Mouse (Mus musculus) liver, embryonic 12.5 days (tissue): ENCODE measurements around the gene Dync1i2. TPM values are rescaled to one million over a fixed set of nuclear protein-coding genes. Genes with fewer than 3 reads are reported as not detected.

ENCODE experiments used
- ATAC-seq: fragments of 200-750 bp; cut with Nextera tagmentation; 2 replicates; pipeline ENCODE4 v1.8.0; 2017; ENCODE audit warnings: moderate number of reproducible peaks, mild to moderate bottlenecking, moderate library complexity
- H3K27ac ChIP-seq: fragments of 300-500 bp; sonication (generic); 2 replicates; pipeline ENCODE4 v1.5.1; 2016; ENCODE audit warnings: mild to moderate bottlenecking
- H3K27me3 ChIP-seq: fragments of 300-500 bp; sonication (generic); replicated peaks from 2 replicates; pipeline ENCODE4 v1.6.1; 2016; ENCODE audit warnings: mild to moderate bottlenecking, moderate library complexity
- H3K36me3 ChIP-seq: fragments of 300-500 bp; sonication (generic); 2 replicates; pipeline ENCODE4 v1.6.1; 2016; ENCODE audit warnings: mild to moderate bottlenecking, moderate library complexity
- H3K4me1 ChIP-seq: fragments of 300-500 bp; sonication (generic); 2 replicates; pipeline ENCODE4 v1.6.1; 2016
- H3K4me2 ChIP-seq: fragments of 300-500 bp; sonication (generic); 2 replicates; pipeline ENCODE4 v1.6.1; 2016; ENCODE audit warnings: mild to moderate bottlenecking, moderate library complexity
- H3K4me3 ChIP-seq: fragments of 300-500 bp; sonication (generic); 2 replicates; pipeline ENCODE4 v1.5.1; 2016; ENCODE audit warnings: mild to moderate bottlenecking, moderate library complexity
- H3K9ac ChIP-seq: fragments of 300-500 bp; sonication (generic); 2 replicates; pipeline ENCODE4 v1.6.1; 2016; ENCODE audit warnings: mild to moderate bottlenecking, moderate library complexity
- H3K9me3 ChIP-seq: fragments of 300-500 bp; sonication (generic); replicated peaks from 2 replicates; pipeline ENCODE4 v1.6.1; 2016; ENCODE audit warnings: mild to moderate bottlenecking, moderate library complexity
- WGBS: fragments of 180-500 bp; shearing (Covaris S2); methylation state at CpG from one replicate; pipeline ENCODE4 v1.1.7; 2016; ENCODE audit not compliant: insufficient replicate concordance; 5-methylcytosine and 5-hydroxymethylcytosine counted together
- polyA plus RNA-seq: library from polyadenylated mRNA; unstranded; fragments of >200 nt; fragmentation: Nextera tagmentation; extraction: Ambion mirVana; gene quantifications from 2 replicates; pipeline ENCODE4 v1.2.1, GENCODE M21; 2016

Gene Dync1i2
- polyA plus RNA-seq, 1 experiment from 2014 or later, result 42.0 TPM

- WGBS, result 87% methylated on average over 1 of the region's 1 CpGs
- H3K9ac ChIP-seq, result no peak overlapping the region
- H3K4me1 ChIP-seq, result no peaks in the 10 kb centered on the region
- peaks cover 25% of the 10 kb centered on the region for H3K36me3 ChIP-seq
- H3K4me2 ChIP-seq, result no peak overlapping the region
- no peak overlapping the region for H3K4me3 ChIP-seq
- H3K9me3 ChIP-seq, result no peaks in the 10 kb centered on the region
- no peaks in the 10 kb centered on the region for H3K27me3 ChIP-seq
- no peak for ATAC-seq
- no peak overlapping the region for H3K27ac ChIP-seq
Measured at GRCm38 (mm10) chr2:71281981-71282380, 70.5 kb downstream of the Dync1i2 start.

- WGBS, result 73% methylated on average over 6 of the region's 6 CpGs
- no peak for ATAC-seq
- Histone ChIP-seq H3K4me2 (no peak overlapping the region), H3K4me1 (no peaks in the 10 kb centered on the region), H3K9ac (no peak overlapping the region), H3K27me3 (no peaks in the 10 kb centered on the region), H3K36me3 (peaks cover 14% of the 10 kb centered on the region), H3K9me3 (no peaks in the 10 kb centered on the region), H3K4me3 (no peak overlapping the region), H3K27ac (no peak overlapping the region)
Measured at GRCm38 (mm10) chr2:71290107-71290775, 78.7 kb downstream of the Dync1i2 start.

GRCm38 (mm10) chr2:71291566-71291965 is 80.1 kb downstream of the Dync1i2 start:
- Histone ChIP-seq H3K4me2 (no peak overlapping the region), H3K36me3 (peaks cover 14% of the 10 kb centered on the region), H3K9me3 (no peaks in the 10 kb centered on the region), H3K9ac (no peak overlapping the region), H3K27me3 (no peaks in the 10 kb centered on the region), H3K4me3 (no peak overlapping the region), H3K27ac (no peak overlapping the region), H3K4me1 (no peaks in the 10 kb centered on the region)
- no peak for ATAC-seq
- WGBS, result 69% methylated on average over 5 of the region's 5 CpGs

DNA sequence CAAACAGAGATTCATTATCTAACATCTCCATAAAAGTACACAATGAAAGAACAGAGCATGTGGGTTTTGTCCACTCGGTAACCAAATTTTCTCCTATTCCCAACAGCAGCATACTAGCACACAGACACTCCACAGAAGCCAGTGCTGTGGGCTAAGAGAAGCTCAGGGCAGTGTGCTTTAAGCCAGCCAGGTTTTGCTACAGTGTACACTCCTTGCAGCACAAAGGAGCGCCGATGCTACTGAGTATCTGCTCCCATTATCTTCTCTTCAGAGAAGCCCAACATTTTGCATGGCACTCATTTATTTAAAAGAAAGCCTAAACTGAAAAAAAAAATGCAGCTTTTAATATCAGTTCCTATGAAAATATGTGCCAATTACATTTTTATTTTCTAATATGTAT is 82.5 kb downstream of the Dync1i2 start:
- ATAC-seq, result no peak
- H3K4me3 ChIP-seq, result no peak overlapping the region
- 82% methylated on average over 3 of the region's 3 CpGs for WGBS

DNA sequence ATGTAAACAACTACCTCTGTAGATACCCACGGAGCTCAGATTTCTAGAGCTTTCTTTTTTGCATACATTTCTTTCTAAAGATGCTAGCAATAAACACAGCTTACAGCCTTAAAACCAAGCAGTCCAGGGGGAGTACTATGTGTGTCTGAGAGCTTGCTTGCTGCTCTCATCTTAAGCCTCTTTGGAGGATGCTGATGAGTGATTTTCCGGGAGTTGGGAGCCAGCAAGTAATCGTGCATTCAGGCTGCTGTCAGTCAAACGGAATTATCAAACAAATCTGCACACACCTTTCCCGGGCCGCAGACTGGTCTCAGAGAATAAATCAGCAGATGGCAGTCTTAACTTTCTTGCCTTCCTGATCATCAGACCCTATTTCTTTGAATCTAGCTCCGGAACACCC is 83.0 kb downstream of the Dync1i2 start:
- Histone ChIP-seq H3K9me3 (no peaks in the 10 kb centered on the region), H3K36me3 (peaks cover 14% of the 10 kb centered on the region), H3K4me3 (no peak overlapping the region), H3K4me1 (no peaks in the 10 kb centered on the region), H3K27ac (no peak overlapping the region), H3K9ac (no peak overlapping the region), H3K27me3 (no peaks in the 10 kb centered on the region), H3K4me2 (no peak overlapping the region)
- WGBS, result 67% methylated on average over 7 of the region's 7 CpGs
- ATAC-seq, result no peak

More for the DNA sequence above, 82.5 kb downstream of the Dync1i2 start:
- Histone ChIP-seq H3K9ac (no peak overlapping the region), H3K36me3 (peaks cover 18% of the 10 kb centered on the region), H3K4me1 (no peaks in the 10 kb centered on the region), H3K27ac (no peak overlapping the region), H3K4me2 (no peak overlapping the region), H3K27me3 (no peaks in the 10 kb centered on the region), H3K9me3 (no peaks in the 10 kb centered on the region)

GRCm38 (mm10) chr2:71295844-71296243 is 84.3 kb downstream of the Dync1i2 start:
- H3K4me3 ChIP-seq, result no peak overlapping the region
- peaks cover 6% of the 10 kb centered on the region for H3K36me3 ChIP-seq
- 87% methylated on average over 12 of the region's 12 CpGs for WGBS
- H3K4me2 ChIP-seq, result no peak overlapping the region
- no peak overlapping the region for H3K27ac ChIP-seq
- no peaks in the 10 kb centered on the region for H3K4me1 ChIP-seq
- no peak overlapping the region for H3K9ac ChIP-seq
- H3K27me3 ChIP-seq, result no peaks in the 10 kb centered on the region
- no peak for ATAC-seq
- H3K9me3 ChIP-seq, result no peaks in the 10 kb centered on the region

DNA sequence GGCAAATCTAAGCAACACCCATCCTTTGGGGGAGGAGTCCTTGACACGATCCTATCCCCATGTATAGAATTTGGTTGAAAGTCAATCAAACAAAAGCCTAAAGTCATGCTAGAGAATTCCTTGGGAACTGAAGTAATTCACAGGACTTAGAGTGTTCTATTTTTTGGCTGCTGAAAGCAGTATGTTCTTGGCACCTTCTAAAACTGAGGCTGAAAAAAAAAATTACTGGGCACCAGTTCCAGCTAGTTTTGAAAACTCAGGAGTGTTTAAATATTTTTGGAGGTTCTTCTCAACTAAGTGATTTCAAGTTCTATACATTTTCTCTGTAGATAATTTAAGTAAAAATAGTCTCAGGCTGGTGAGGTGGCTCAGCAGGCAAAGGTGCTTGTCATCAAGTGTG is 86.0 kb downstream of the Dync1i2 start:
- Histone ChIP-seq H3K4me1 (peaks cover 9% of the 10 kb centered on the region), H3K4me3 (no peak overlapping the region), H3K4me2 (no peak overlapping the region), H3K36me3 (peaks cover 6% of the 10 kb centered on the region), H3K27ac (no peak overlapping the region), H3K9me3 (no peaks in the 10 kb centered on the region), H3K9ac (no peak overlapping the region), H3K27me3 (no peaks in the 10 kb centered on the region)
- WGBS, result 78% methylated on average over 1 of the region's 1 CpGs
- ATAC-seq, result no peak

GRCm38 (mm10) chr2:71298729-71299128 is 87.2 kb downstream of the Dync1i2 start:
- Histone ChIP-seq H3K9ac (no peak overlapping the region), H3K36me3 (peaks cover 6% of the 10 kb centered on the region)
- ATAC-seq, result no peak

GRCm38 (mm10) chr2:71302156-71302663 is 90.7 kb downstream of the Dync1i2 start:
- no peak overlapping the region for H3K4me3 ChIP-seq
- no peak for ATAC-seq
- H3K4me2 ChIP-seq, result no peak overlapping the region
- H3K27me3 ChIP-seq, result no peaks in the 10 kb centered on the region
- no peak overlapping the region for H3K27ac ChIP-seq
- no peak overlapping the region for H3K9ac ChIP-seq
- WGBS, result 68% methylated on average over 3 of the region's 3 CpGs
- H3K36me3 ChIP-seq, result peaks cover 11% of the 10 kb centered on the region
- H3K4me1 ChIP-seq, result peaks cover 9% of the 10 kb centered on the region
- no peaks in the 10 kb centered on the region for H3K9me3 ChIP-seq

More at GRCm38 (mm10) chr2:71298729-71299128, 87.2 kb downstream of the Dync1i2 start:
- 78% methylated on average over 1 of the region's 1 CpGs for WGBS
- Histone ChIP-seq H3K4me3 (no peak overlapping the region), H3K9me3 (no peaks in the 10 kb centered on the region), H3K4me1 (peaks cover 9% of the 10 kb centered on the region), H3K27ac (no peak overlapping the region), H3K27me3 (no peaks in the 10 kb centered on the region), H3K4me2 (no peak overlapping the region)

- no peaks in the 10 kb centered on the region for H3K9me3 ChIP-seq
- H3K4me2 ChIP-seq, result no peak overlapping the region
- H3K9ac ChIP-seq, result no peak overlapping the region
- no peak overlapping the region for H3K27ac ChIP-seq
- H3K4me3 ChIP-seq, result no peak overlapping the region
- peaks cover 14% of the 10 kb centered on the region for H3K36me3 ChIP-seq
- no peak for ATAC-seq
- peaks cover 9% of the 10 kb centered on the region for H3K4me1 ChIP-seq
- H3K27me3 ChIP-seq, result no peaks in the 10 kb centered on the region
Measured at GRCm38 (mm10) chr2:71303221-71303620, 91.7 kb downstream of the Dync1i2 start.

DNA sequence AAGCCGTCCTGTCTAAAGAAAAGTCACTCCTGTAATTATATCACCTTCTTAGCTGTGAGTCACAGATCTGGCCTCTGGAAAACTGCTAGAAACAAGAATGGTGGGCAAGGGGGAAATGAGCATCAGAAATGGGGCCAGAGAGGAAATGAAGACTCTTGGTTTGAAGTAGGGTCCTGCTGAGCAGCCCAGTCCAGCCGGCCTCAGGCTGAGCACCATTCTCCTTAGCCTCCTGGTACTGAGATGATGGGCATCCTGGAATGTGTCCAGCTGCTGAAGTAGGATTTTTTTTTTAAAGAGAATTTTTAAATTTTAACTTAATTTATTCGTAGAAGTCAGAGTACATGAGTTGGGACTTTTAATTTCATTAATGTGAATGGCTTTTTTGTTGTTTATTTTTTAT is 93.3 kb downstream of the Dync1i2 start:
- no peak for ATAC-seq
- no peak overlapping the region for H3K27ac ChIP-seq

GRCm38 (mm10) chr2:71306357-71306756 is 94.9 kb downstream of the Dync1i2 start:
- H3K4me2 ChIP-seq, result no peak overlapping the region
- ATAC-seq, result no peak

More for the DNA sequence above, 93.3 kb downstream of the Dync1i2 start:
- Histone ChIP-seq H3K36me3 (peaks cover 14% of the 10 kb centered on the region), H3K27me3 (no peaks in the 10 kb centered on the region), H3K4me2 (no peak overlapping the region), H3K4me3 (no peak overlapping the region), H3K9ac (no peak overlapping the region), H3K4me1 (peaks cover 9% of the 10 kb centered on the region), H3K9me3 (no peaks in the 10 kb centered on the region)
- WGBS, result 65% methylated on average over 3 of the region's 3 CpGs

GRCm38 (mm10) chr2:71309726-71310125 is 98.2 kb downstream of the Dync1i2 start:
- Histone ChIP-seq H3K9ac (no peak overlapping the region), H3K4me3 (no peak overlapping the region), H3K36me3 (peaks cover 53% of the 10 kb centered on the region), H3K4me2 (no peak overlapping the region), H3K27ac (no peak overlapping the region), H3K27me3 (no peaks in the 10 kb centered on the region), H3K4me1 (no peaks in the 10 kb centered on the region), H3K9me3 (no peaks in the 10 kb centered on the region)
- 66% methylated on average over 2 of the region's 2 CpGs for WGBS
- ATAC-seq, result no peak

More at GRCm38 (mm10) chr2:71306357-71306756, 94.9 kb downstream of the Dync1i2 start:
- H3K4me3 ChIP-seq, result no peak overlapping the region
- no peak overlapping the region for H3K9ac ChIP-seq
- H3K9me3 ChIP-seq, result no peaks in the 10 kb centered on the region
- peaks cover 27% of the 10 kb centered on the region for H3K36me3 ChIP-seq
- no peak overlapping the region for H3K27ac ChIP-seq
- H3K27me3 ChIP-seq, result no peaks in the 10 kb centered on the region
- H3K4me1 ChIP-seq, result peaks cover 5% of the 10 kb centered on the region
